Mouse (Mus musculus) MEL-GATA-1-ER (cell line): ENCODE data around the gene 1700109H08Rik.
"Not testable (repeated sequence)": the region's sequence is repeated elsewhere in the genome, so short reads cannot be mapped to it uniquely, and the experiment has no call there.

Experiments used
- DNase-seq: peaks from one replicate; pipeline ENCODE4 v3.0.0-alpha.2; 2012; ENCODE audit warnings: low read depth; ENCODE audit errors: extremely low read depth

Gene 1700109H08Rik

GRCm38 (mm10) chr5:3598766-3599165 is 27.4 kb downstream of the 1700109H08Rik start:
- no peak for DNase-seq

DNA sequence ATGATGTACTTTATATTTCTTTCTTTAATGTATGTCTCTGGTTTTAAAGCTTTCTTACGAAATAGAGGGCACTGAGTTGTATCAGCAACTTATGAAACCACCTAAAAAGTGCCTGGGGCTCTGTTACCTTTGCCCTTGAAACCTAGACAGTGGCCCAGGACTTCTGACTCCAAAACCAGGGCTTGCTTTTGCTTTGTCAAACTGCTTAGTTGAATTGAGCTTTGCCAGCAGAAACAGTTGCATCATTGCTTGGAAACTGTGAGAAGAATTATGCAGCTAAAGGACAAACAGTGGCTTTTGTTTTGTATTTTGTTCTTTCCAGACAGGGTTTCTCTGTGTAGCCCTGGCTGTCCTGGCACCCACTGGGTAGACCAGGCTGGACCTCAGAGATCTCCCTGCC is 28.9 kb downstream of the 1700109H08Rik start:
- DNase-seq = no peak

- no peak for DNase-seq
These were observed 29.4 kb downstream of the 1700109H08Rik start for GRCm38 (mm10) chr5:3600790-3601189.

GRCm38 (mm10) chr5:3607114-3607513 is 35.7 kb downstream of the 1700109H08Rik start:
- no peak for DNase-seq

- DNase-seq = no peak
These were observed 37.9 kb downstream of the 1700109H08Rik start for GRCm38 (mm10) chr5:3609241-3609640.

DNA sequence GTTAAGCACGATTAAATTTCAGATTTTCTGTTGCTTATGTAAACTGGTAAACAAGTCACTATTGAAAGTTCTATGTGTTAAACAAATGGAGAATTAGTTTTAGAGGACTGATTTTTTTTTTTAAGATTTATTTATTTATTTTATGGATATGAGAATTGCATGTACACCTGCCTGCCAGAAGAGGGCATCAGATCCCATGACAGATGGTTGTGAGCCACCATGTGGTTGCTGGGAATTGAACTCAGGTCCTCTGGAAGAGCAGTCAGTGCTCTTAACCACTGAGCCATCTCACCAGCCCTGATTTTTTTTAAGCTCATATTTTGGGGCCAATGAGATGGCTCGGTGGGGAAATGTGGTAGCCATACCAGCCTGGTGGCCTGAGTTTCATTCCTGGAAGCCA is 40.5 kb downstream of the 1700109H08Rik start:
- DNase-seq = not testable (repeated sequence)

DNA sequence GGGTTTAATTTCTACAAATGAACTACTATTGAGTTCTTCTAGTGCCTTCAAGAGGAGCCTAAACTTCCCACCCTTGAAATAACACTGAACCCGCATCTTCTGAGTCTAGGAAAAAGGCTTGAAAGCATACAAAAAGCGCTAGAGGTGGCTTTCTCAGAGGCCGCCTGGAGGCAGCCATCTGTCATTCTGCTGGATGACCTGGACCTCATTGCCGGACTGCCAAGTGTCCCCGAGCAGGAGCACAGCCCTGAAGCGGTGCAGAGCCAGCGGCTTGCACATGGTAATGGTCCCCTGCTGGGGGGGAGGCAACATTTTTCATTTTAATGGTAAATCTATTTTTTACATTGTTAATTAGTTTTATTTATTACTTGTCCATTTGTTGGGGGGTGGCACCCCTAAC is 49.1 kb downstream of the 1700109H08Rik start:
- no peak for DNase-seq

DNA sequence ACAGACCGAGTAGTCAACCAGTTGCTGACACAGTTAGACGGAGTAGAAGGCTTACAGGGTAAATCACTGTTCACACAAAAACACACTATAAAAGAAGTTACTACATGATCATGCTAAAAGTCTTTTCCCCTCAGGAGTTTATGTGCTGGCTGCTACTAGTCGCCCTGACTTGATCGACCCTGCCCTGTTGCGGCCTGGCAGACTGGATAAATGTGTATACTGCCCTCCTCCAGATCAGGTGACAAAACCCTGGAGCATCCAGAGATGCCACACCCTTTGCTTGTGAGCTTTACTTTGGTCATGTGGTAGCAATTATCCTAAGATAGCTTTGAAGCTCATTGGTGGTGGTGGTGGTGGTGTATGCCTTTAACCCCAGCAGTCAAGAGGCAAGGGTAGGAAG is 58.7 kb downstream of the 1700109H08Rik start:
- DNase-seq = no peak

- no peak for DNase-seq
These were observed 60.3 kb downstream of the 1700109H08Rik start for GRCm38 (mm10) chr5:3631512-3632271.

DNA sequence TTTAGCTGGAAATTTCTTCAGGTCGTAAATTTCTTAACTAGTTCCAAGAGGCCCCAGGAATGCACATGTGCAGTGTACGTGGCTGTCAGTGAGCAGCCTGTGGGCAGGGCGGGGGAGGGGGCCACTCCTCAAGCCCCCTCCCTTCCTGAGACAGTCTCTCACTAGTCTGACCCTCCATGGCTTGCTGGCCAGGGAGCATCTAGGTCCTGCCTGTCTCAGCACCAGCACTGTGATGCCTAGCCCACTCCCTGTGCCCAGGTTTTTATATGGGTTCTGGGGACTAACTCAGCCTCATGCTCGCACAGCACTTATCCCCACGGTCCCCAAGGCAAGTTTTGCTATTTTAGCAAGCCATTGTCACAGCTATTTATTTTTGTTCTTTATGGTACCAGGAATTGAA is 60.9 kb downstream of the 1700109H08Rik start:
- DNase-seq = no peak

DNA sequence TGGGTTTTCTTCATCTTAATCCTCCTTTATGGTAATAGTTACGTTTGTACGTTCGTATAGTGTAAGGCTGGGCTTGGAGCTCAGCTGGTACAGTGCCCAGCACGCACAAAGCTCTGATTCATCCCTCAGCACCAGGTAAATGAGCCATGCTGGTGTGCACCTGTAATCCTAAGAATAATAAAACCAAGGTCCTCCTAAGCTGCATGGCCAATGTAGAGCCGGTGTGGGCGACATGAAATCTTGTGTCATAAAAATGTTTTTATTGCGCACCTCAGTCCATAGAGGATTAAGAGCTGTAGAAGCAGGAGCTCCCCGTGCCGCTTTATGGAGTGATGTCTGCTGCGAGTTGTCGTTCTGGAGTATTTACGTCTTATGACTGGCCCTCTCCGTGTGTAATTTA is 61.9 kb downstream of the 1700109H08Rik start:
- no peak for DNase-seq

DNA sequence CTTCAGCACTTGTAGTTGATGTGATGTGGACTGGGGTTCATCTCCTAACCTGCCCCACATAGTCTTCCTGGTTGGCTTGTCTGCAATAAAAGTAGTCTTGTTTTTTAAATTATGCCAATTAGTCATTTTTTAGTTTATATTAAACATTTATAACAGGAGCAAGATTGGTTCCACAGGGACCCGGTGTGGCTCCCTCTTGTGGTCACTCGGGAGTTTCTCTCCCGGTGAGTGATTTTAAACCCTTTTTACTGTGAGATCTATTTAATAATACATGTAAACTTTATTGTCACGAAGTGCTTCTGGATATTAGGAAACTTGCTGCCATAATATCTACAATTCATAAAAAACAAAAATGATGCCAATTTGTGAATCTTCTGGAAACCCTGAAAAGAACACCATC is 62.6 kb downstream of the 1700109H08Rik start:
- no peak for DNase-seq
